Mouse (Mus musculus) hindbrain, embryonic 10.5 days (tissue): ENCODE measurements around the gene Cpeb1. TPM values are rescaled to one million over a fixed set of nuclear protein-coding genes. Genes with fewer than 3 reads are reported as not detected.

Source experiments
- DNase-seq: peaks from one replicate; pipeline ENCODE4 v3.0.0-alpha.2; 2017; ENCODE audit warnings: low spot score
- H3K27ac ChIP-seq: fragments of 300-500 bp; sonication (generic); 2 replicates; pipeline ENCODE4 v1.5.1; 2016; ENCODE audit warnings: mild to moderate bottlenecking, moderate library complexity
- H3K27me3 ChIP-seq: fragments of 300-500 bp; sonication (generic); 2 replicates; pipeline ENCODE4 v1.6.1; 2016; ENCODE audit warnings: mild to moderate bottlenecking; ENCODE audit not compliant: poor library complexity, insufficient read depth, severe bottlenecking
- H3K36me3 ChIP-seq: fragments of 300-500 bp; sonication (generic); 2 replicates; pipeline ENCODE4 v1.6.1; 2016; ENCODE audit warnings: mild to moderate bottlenecking, moderate library complexity
- H3K4me1 ChIP-seq: fragments of 300-500 bp; sonication (generic); replicated peaks from 2 replicates; pipeline ENCODE4 v1.6.1; 2016; ENCODE audit warnings: mild to moderate bottlenecking
- H3K4me3 ChIP-seq: fragments of 300-500 bp; sonication (generic); 2 replicates; pipeline ENCODE4 v1.5.1; 2016; ENCODE audit warnings: mild to moderate bottlenecking, moderate library complexity
- H3K9me3 ChIP-seq: fragments of 300-500 bp; sonication (generic); 2 replicates; pipeline ENCODE4 v1.6.1; 2016; ENCODE audit warnings: mild to moderate bottlenecking, moderate library complexity
- WGBS: fragments of 180-500 bp; shearing (Covaris S2); methylation state at CpG from one replicate; pipeline ENCODE4 v1.1.7; 2016; 5-methylcytosine and 5-hydroxymethylcytosine counted together
- polyA plus RNA-seq: library from polyadenylated mRNA; unstranded; fragments of >200 nt; fragmentation: Nextera tagmentation; extraction: Ambion mirVana; gene quantifications from 2 replicates; pipeline ENCODE4 v1.2.1, GENCODE M21; 2016

Cpeb1 gene
- polyA plus RNA-seq, 1 experiment from 2014 or later: 1.3 TPM

DNA sequence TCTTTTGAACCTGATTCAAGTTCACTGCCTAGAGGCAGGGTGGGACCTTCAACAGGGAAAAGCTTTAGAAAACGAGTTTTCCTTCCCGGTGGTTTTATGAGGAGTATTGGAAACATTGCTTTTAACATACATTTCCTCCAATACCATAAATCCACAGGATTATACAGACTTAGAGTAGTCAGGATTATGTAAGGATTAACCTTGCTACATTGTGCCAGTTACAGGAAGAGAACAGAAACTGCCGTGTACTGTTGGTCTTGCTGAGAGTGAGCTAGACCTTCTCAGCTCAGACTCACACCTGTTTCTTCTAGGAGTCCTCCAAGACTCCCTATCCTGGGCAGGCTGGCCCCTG lies 116.8 kb downstream of the Cpeb1 start:
- H3K27me3 ChIP-seq: no peaks in the 10 kb centered on the region
- H3K36me3 ChIP-seq: peaks cover 82% of the 10 kb centered on the region
- H3K4me1 ChIP-seq: peaks cover 34% of the 10 kb centered on the region
- H3K27ac ChIP-seq: no peak overlapping the region
- no peaks in the 10 kb centered on the region for H3K9me3 ChIP-seq
- H3K4me3 ChIP-seq: no peak overlapping the region
- no peak for DNase-seq
- 93% methylated on average over 3 of the region's 3 CpGs for WGBS

DNA sequence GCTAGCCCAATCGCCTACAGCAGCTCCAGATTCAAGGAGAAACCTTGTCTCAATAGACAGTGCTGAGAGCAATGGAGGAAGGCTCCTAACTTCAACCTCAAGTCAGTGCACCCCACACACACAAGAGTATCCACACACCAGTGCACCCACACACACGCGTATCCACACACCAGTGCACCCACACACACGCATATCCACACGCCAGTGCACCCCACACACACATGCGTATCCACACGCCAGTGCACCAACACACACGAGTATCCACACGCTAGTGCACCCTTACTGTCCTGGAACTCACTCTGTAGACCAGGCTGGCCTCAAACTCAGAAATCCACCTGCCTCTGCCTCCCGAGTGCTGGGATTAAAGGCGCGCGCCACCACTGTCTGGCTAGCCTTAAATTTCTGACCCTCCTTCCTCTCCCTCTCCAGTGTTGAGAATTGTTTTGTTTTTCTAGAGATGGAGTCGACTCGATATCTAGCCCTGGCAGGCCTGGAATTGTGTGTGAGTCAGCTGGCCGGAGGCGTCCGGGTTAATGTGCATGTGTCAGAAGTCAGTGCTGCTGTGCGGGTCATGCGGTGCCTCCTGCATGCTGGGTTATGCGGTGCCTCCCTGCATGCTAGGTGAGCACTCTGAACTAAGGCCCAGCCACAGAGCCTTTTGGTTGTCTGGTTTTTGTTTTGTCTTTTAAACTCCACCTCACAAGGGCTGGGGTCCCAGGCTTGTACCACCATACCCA lies 117.3 kb downstream of the Cpeb1 start:
- no peaks in the 10 kb centered on the region for H3K9me3 ChIP-seq
- H3K36me3 ChIP-seq: peaks cover 82% of the 10 kb centered on the region
- H3K27ac ChIP-seq: no peak overlapping the region
- WGBS: 96% methylated on average over 21 of the region's 21 CpGs
- no peak overlapping the region for H3K4me3 ChIP-seq
- no peaks in the 10 kb centered on the region for H3K27me3 ChIP-seq
- DNase-seq: no peak
- H3K4me1 ChIP-seq: peaks cover 28% of the 10 kb centered on the region

DNA sequence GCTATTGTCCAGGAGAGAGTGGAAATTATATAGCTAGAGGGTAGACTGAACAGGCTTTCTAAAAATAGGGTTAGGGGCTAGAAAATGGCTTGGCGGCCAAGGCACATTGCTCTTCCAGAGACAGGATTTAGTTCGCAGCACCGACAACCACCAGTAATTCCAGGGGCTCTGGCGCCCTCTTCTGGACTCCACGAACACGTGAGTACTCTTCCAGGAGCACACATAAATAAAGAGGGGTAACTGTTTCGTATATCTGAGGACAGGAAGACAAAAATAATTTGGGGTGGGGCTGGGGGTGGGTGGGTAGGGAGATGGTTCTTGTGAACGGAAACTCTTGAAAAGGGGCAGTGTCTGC lies 118.9 kb downstream of the Cpeb1 start:
- 31% methylated on average over 8 of the region's 8 CpGs for WGBS
- peaks cover 80% of the 10 kb centered on the region for H3K36me3 ChIP-seq
- no peaks in the 10 kb centered on the region for H3K27me3 ChIP-seq
- DNase-seq: peak; percentile 70
- H3K27ac ChIP-seq: peak overlapping the region; percentile 88
- H3K4me1 ChIP-seq: peaks cover 17% of the 10 kb centered on the region
- peak overlapping the region; percentile 36 for H3K4me3 ChIP-seq
- H3K9me3 ChIP-seq: no peaks in the 10 kb centered on the region

DNA sequence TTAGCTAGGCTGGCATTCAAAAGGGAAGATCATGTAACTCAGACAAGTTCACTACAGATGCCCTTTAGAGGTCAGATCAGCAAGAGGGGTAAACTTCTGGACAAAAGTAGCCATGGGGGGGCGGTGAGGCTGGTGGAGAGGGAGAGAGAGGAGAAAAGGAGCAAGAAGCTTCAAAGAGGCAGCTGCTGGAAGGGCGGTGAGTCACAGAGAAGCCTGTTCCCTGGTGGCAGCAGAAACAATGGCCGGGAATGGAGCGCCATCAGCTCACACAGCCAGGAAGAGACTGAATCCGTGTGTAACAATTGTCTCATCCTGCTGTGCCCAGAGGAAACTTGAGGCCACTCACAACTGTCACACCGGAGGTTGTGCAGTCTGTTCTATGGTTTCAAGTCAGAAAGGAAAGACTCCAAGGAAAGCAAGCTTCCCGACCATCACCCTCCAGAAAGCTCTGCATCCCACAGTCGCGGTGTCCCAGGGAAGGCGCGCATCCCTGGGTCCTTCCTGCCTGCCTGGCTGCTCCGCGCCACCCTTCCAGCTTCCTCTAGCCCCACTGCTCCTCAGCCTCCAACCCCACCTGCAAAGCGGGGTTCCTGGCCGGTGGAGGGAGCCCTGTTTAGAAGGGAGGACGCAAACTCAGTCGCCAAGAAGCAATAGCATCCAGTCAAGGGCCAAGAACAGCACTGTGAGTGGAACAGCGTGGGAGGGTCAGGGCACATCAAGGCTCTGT lies 119.4 kb downstream of the Cpeb1 start:
- Histone ChIP-seq H3K9me3 (no peaks in the 10 kb centered on the region), H3K4me1 (peaks cover 21% of the 10 kb centered on the region), H3K27me3 (no peaks in the 10 kb centered on the region), H3K27ac (peak overlapping the region; percentile 88), H3K36me3 (peaks cover 75% of the 10 kb centered on the region), H3K4me3 (peak overlapping the region; percentile 36)
- DNase-seq: peak; percentile 73
- 49% methylated on average over 18 of the region's 18 CpGs for WGBS

DNA sequence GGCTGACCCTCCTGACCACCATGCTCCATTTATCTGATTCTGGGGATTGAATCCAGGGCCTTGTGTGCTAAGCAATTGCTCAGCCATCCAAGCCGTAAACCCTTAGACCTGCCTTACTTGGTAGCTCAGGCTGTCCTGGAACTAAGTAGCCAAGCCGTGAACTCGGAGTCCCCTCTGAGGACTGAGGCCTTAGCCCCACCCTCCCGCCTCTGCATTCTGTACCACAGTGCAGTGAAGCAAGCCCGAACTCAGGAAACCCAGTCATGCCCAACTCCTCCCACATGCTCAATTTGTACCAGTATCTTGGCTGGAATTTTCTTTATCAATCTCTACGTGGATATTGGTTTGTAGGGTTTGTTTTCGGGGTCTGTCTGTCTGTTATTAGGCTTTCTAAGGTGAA lies 123.4 kb downstream of the Cpeb1 start:
- Histone ChIP-seq H3K27ac (no peak overlapping the region), H3K4me3 (no peak overlapping the region), H3K36me3 (peaks cover 52% of the 10 kb centered on the region), H3K9me3 (no peaks in the 10 kb centered on the region), H3K27me3 (no peaks in the 10 kb centered on the region), H3K4me1 (peaks cover 29% of the 10 kb centered on the region)
- WGBS: 87% methylated on average over 7 of the region's 7 CpGs
- DNase-seq: no peak

GRCm38 (mm10) chr7:81330767-81331166 lies 124.5 kb downstream of the Cpeb1 start:
- no peaks in the 10 kb centered on the region for H3K27me3 ChIP-seq
- 26% methylated on average over 3 of the region's 3 CpGs for WGBS

GRCm38 (mm10) chr7:81327661-81328060 lies 127.6 kb downstream of the Cpeb1 start:
- H3K36me3 ChIP-seq: peaks cover 33% of the 10 kb centered on the region
- no peaks in the 10 kb centered on the region for H3K9me3 ChIP-seq
- H3K27me3 ChIP-seq: no peaks in the 10 kb centered on the region
- DNase-seq: no peak
- H3K4me3 ChIP-seq: no peak overlapping the region
- 86% methylated on average over 10 of the region's 10 CpGs for WGBS
- H3K4me1 ChIP-seq: peaks cover 15% of the 10 kb centered on the region
- H3K27ac ChIP-seq: no peak overlapping the region

More at GRCm38 (mm10) chr7:81330767-81331166, 124.5 kb downstream of the Cpeb1 start:
- H3K9me3 ChIP-seq: no peaks in the 10 kb centered on the region
- DNase-seq: no peak
- no peak overlapping the region for H3K27ac ChIP-seq
- H3K4me1 ChIP-seq: peaks cover 23% of the 10 kb centered on the region
- no peak overlapping the region for H3K4me3 ChIP-seq
- peaks cover 46% of the 10 kb centered on the region for H3K36me3 ChIP-seq

DNA sequence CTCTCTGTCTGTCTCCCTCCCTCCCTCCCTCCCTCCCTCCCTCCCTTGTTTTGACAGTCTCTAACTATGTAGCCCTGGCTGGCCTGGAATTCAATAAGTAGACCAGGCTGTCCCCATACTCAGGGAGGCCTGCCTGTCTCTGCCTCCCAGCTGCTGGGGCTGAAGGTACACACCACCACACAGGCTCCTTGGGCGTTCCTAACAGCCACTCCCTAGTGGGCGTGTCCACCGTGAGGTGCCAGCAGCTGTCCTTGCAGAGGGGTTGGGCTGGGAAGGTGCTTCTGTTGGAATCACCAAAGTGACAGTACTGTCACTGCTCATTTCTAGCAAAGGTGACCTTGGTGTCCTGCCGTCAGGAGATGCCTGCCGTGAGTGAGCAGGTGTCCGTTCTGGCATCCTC lies 128.4 kb downstream of the Cpeb1 start:
- WGBS: 84% methylated on average over 6 of the region's 6 CpGs

GRCm38 (mm10) chr7:81326043-81326442 lies 129.2 kb downstream of the Cpeb1 start:
- Histone ChIP-seq H3K27me3 (no peaks in the 10 kb centered on the region), H3K9me3 (no peaks in the 10 kb centered on the region), H3K36me3 (peaks cover 22% of the 10 kb centered on the region), H3K4me3 (no peak overlapping the region), H3K27ac (no peak overlapping the region), H3K4me1 (peaks cover 16% of the 10 kb centered on the region)
- no peak for DNase-seq
- 90% methylated on average over 12 of the region's 12 CpGs for WGBS

More for the DNA sequence above, 128.4 kb downstream of the Cpeb1 start:
- H3K36me3 ChIP-seq: peaks cover 25% of the 10 kb centered on the region
- H3K4me1 ChIP-seq: peaks cover 15% of the 10 kb centered on the region
- no peaks in the 10 kb centered on the region for H3K9me3 ChIP-seq
- H3K27me3 ChIP-seq: no peaks in the 10 kb centered on the region
- H3K4me3 ChIP-seq: no peak overlapping the region
- no peak overlapping the region for H3K27ac ChIP-seq
- DNase-seq: no peak

DNA sequence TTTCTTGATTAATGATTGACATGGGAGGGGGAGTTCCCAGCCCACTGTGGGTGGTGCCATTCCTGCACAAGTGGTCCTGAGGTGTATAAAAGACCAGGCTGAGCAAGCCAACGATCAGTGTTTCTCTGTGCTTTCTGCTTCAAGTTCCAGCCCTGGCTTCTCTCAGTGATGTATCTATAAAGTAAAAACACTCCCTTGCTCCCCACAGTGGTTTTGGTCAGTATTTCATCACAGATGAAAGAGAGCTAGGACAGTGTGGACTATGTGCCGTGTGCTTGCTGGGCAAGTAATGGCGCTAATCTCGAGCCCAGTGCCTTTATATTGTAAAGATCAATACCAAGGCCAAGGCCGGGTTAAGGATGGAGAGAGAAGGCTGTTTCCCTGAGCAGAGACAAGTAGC lies 133.5 kb downstream of the Cpeb1 start:
- Histone ChIP-seq H3K27ac (no peak overlapping the region), H3K4me1 (peaks cover 10% of the 10 kb centered on the region), H3K36me3 (0 out of 2 replicates have a peak, but pooled peaks cover 6% of the 10 kb centered on the region), H3K9me3 (no peaks in the 10 kb centered on the region), H3K27me3 (no peaks in the 10 kb centered on the region), H3K4me3 (no peak overlapping the region)
- DNase-seq: no peak
- WGBS: 88% methylated on average over 5 of the region's 5 CpGs

DNA sequence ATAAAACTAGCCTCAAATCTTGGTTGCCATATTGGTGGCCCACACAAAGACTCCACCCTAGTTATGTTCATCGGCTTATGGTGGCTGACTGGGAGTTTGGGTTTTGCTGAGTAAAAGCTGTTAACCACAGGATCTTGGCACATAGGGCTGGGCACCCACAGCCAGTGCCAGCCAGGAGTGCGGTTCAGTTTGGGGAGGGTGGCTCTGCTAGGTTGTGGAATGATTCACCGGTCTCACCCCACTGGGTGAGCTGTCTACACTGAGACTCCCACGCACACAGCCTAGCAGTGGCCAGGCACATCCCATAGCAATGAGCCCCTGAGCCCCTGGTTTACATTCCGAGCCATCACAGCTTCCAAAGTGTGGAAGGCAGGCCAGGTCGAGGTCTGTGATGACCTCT lies 135.5 kb downstream of the Cpeb1 start:
- Histone ChIP-seq H3K4me1 (peaks cover 8% of the 10 kb centered on the region), H3K36me3 (0 out of 2 replicates have a peak, but pooled peaks cover 5% of the 10 kb centered on the region), H3K9me3 (no peaks in the 10 kb centered on the region), H3K4me3 (no peak overlapping the region), H3K27me3 (no peaks in the 10 kb centered on the region), H3K27ac (no peak overlapping the region)
- no peak for DNase-seq
- WGBS: 91% methylated on average over 6 of the region's 6 CpGs

GRCm38 (mm10) chr7:81315583-81315982 lies 139.7 kb downstream of the Cpeb1 start:
- no peaks in the 10 kb centered on the region; the same call in 1 of the 2 replicates for H3K4me1 ChIP-seq
- H3K27ac ChIP-seq: no peak overlapping the region
- WGBS: 82% methylated on average over 8 of the region's 8 CpGs
- H3K9me3 ChIP-seq: no peaks in the 10 kb centered on the region
- DNase-seq: no peak
- no peaks in the 10 kb centered on the region for H3K27me3 ChIP-seq
- H3K36me3 ChIP-seq: no peaks in the 10 kb centered on the region
- H3K4me3 ChIP-seq: no peak overlapping the region

- H3K4me3 ChIP-seq: no peak overlapping the region
- no peak for DNase-seq
- H3K9me3 ChIP-seq: no peaks in the 10 kb centered on the region
- H3K36me3 ChIP-seq: no peaks in the 10 kb centered on the region
- H3K27me3 ChIP-seq: no peaks in the 10 kb centered on the region
- no peaks in the 10 kb centered on the region for H3K4me1 ChIP-seq
- H3K27ac ChIP-seq: no peak overlapping the region
These were observed 143.7 kb downstream of the Cpeb1 start for GRCm38 (mm10) chr7:81311581-81311980.
